Mouse (Mus musculus) testis, adult 2 months (tissue): ENCODE data around the gene Prkcb.

Experiments used
- CTCF ChIP-seq: fragments of 200-500 bp; IDR thresholded peaks from 2 replicates; pipeline ENCODE4 v1.5.1; 2012; ENCODE audit warnings: low read depth, mild to moderate bottlenecking, inconsistent platforms, low read length, moderate library complexity; ENCODE audit not compliant: control insufficient read depth, insufficient read depth, insufficient replicate concordance
- POLR2A ChIP-seq: fragments of 200-500 bp; IDR thresholded peaks from 2 replicates; pipeline ENCODE4 v1.6.1; 2012; ENCODE audit warnings: low read depth, mild to moderate bottlenecking, inconsistent platforms, low read length, moderate library complexity; ENCODE audit not compliant: control insufficient read depth

- TF ChIP-seq CTCF (no peak), POLR2A (no peak)
Observed at GRCm38 (mm10) chr7:122333686-122334085, 45.1 kb downstream of the Prkcb start.
